Mouse (Mus musculus) activated CD4-positive, CD25-positive, alpha-beta regulatory T cell, adult 4 months (primary cell): Measurements from ENCODE around the gene Rnf7. TPM values are rescaled to one million over a fixed set of nuclear protein-coding genes. Genes with fewer than 3 reads are reported as not detected.

Source experiments
- polyA plus RNA-seq, 2 experiments: library from polyadenylated mRNA; unstranded; fragments of 100-300 nt; shearing (Covaris generic); gene quantifications; one replicate each; pipeline ENCODE4 v1.2.1; 2017

Rnf7 gene
- polyA plus RNA-seq, 2 experiments from 2014 or later: 116 to 130 TPM

Other genes with a start within 250 kb of the Rnf7 start
- 100 to 1,000 TPM; 275 to 348 TPM for gene Atp1b3, start 114.2 kb downstream of the Rnf7 start, polyA plus RNA-seq
- not detected for gene Gm28729, start 46.6 kb upstream of the Rnf7 start, polyA plus RNA-seq
- gene Rasa2, start 152.9 kb upstream of the Rnf7 start, polyA plus RNA-seq: 10 to 100 TPM; 36.2 to 36.7 TPM